Mouse (Mus musculus) bone marrow, adult 2 months (tissue): ENCODE measurements around the gene Slc35d3.

Source experiments
- CTCF ChIP-seq: fragments of 200-500 bp; IDR thresholded peaks from 2 replicates; pipeline ENCODE4 v1.5.1; 2011; ENCODE audit warnings: low read length, control low read depth; ENCODE audit not compliant: control insufficient read depth, insufficient read depth
- POLR2A ChIP-seq: fragments of 200-500 bp; IDR thresholded peaks from 2 replicates; pipeline ENCODE4 v1.6.1; 2011; ENCODE audit warnings: low read depth, mild to moderate bottlenecking, control low read depth, low read length, borderline replicate concordance; ENCODE audit not compliant: control insufficient read depth

DNA sequence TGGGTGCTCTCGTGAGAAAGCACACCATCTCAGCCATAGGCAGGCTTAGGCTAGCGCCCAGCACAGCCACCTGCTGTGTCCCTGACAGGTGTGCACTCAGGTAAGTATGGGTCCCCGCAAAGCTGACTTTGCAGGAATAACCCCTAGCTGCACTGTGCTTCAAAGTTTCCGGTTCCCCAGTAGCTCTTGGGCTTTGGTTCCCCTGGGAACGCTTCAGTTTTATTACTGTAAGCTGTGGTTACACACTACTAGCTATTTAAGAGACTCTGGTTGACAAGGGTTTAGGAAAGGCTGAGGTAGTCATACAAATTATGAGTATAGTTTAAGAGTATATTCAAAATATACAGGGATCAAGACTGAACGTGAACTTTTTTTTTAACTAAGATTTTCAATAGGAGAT, 1.5 kb upstream of the Slc35d3 start:
- TF ChIP-seq POLR2A (no peak), CTCF (no peak)
